Mouse (Mus musculus): ENCODE measurements around the gene Ccnb1ip1.
"Not testable (repeated sequence)": the region's sequence is repeated elsewhere in the genome, so short reads cannot be mapped to it uniquely, and the experiment has no call there.

The Ccnb1ip1 gene

GRCm38 (mm10) chr14:50807487-50808072 is at the start of gene Ccnb1ip1, which contains the start of gene Parp2:
Gene Ccnb1ip1, minus strand, starts transcription at chr14:50807732.
Gene Parp2, plus strand, starts transcription at chr14:50807841.
- DNase-seq (ENCODE audit: low read depth in 1 of 2, low spot score in 2 of 2) = peak; percentile 96 to 99

- no peak for DNase-seq (ENCODE audit: low read depth in 1 of 2, low spot score in 2 of 2)
These were observed 48.3 kb upstream of the Ccnb1ip1 start for GRCm38 (mm10) chr14:50855788-50856187.

- DNase-seq (ENCODE audit: low read depth in 1 of 2, low spot score in 2 of 2) = no peak
These were observed 29.7 kb upstream of the Ccnb1ip1 start for GRCm38 (mm10) chr14:50837236-50837635.

- DNase-seq (ENCODE audit: low read depth in 1 of 2, low spot score in 2 of 2) = no peak
These were observed 26.9 kb upstream of the Ccnb1ip1 start for GRCm38 (mm10) chr14:50834435-50834834.

GRCm38 (mm10) chr14:50833964-50834363 is 26.4 kb upstream of the Ccnb1ip1 start:
- peak; percentile 84 to 89 for DNase-seq (ENCODE audit: low read depth in 1 of 2, low spot score in 2 of 2)

- peak; percentile 13 to 16 for DNase-seq (ENCODE audit: low read depth in 1 of 2, low spot score in 2 of 2)
These were observed 22.3 kb upstream of the Ccnb1ip1 start for GRCm38 (mm10) chr14:50829878-50830277.

GRCm38 (mm10) chr14:50826579-50826978 is 19.0 kb upstream of the Ccnb1ip1 start:
- no peak for DNase-seq (ENCODE audit: low read depth in 1 of 2, low spot score in 2 of 2)

GRCm38 (mm10) chr14:50824219-50824618 is 16.7 kb upstream of the Ccnb1ip1 start:
- peak in 1 of 2 experiments; percentile 43 for DNase-seq (ENCODE audit: low read depth in 1 of 2, low spot score in 2 of 2)

GRCm38 (mm10) chr14:50823240-50823639 is 15.7 kb upstream of the Ccnb1ip1 start:
- no peak for DNase-seq (ENCODE audit: low read depth in 1 of 2, low spot score in 2 of 2)

GRCm38 (mm10) chr14:50813060-50813459 is 5.5 kb upstream of the Ccnb1ip1 start:
- no peak for DNase-seq (ENCODE audit: low read depth in 1 of 2, low spot score in 2 of 2)

- DNase-seq (ENCODE audit: low read depth in 1 of 2, low spot score in 2 of 2) = not testable (repeated sequence)
These were observed 1.1 kb downstream of the Ccnb1ip1 start for GRCm38 (mm10) chr14:50806469-50806868.

- no peak for DNase-seq (ENCODE audit: low read depth in 1 of 2, low spot score in 2 of 2)
These were observed 2.8 kb downstream of the Ccnb1ip1 start for GRCm38 (mm10) chr14:50804683-50805082.

- no peak for DNase-seq (ENCODE audit: low read depth in 1 of 2, low spot score in 2 of 2)
These were observed 4.5 kb downstream of the Ccnb1ip1 start for GRCm38 (mm10) chr14:50802843-50803562.

- DNase-seq (ENCODE audit: low read depth in 1 of 2, low spot score in 2 of 2) = no peak
These were observed 5.1 kb downstream of the Ccnb1ip1 start for GRCm38 (mm10) chr14:50802441-50802840.

GRCm38 (mm10) chr14:50799502-50800259 is 7.9 kb downstream of the Ccnb1ip1 start:
- no peak for DNase-seq (ENCODE audit: low read depth in 1 of 2, low spot score in 2 of 2)

GRCm38 (mm10) chr14:50798512-50798911 is 9.0 kb downstream of the Ccnb1ip1 start:
- DNase-seq (ENCODE audit: low read depth in 1 of 2, low spot score in 2 of 2) = no peak

- DNase-seq (ENCODE audit: low read depth in 1 of 2, low spot score in 2 of 2) = no peak
These were observed 11.1 kb downstream of the Ccnb1ip1 start for GRCm38 (mm10) chr14:50796464-50796863.

GRCm38 (mm10) chr14:50795965-50796364 is 11.6 kb downstream of the Ccnb1ip1 start:
- DNase-seq (ENCODE audit: low read depth in 1 of 2, low spot score in 2 of 2) = no peak

GRCm38 (mm10) chr14:50795261-50795935 is 12.1 kb downstream of the Ccnb1ip1 start:
- DNase-seq (ENCODE audit: low read depth in 1 of 2, low spot score in 2 of 2) = no peak

GRCm38 (mm10) chr14:50788157-50788556 is 19.4 kb downstream of the Ccnb1ip1 start:
- DNase-seq (ENCODE audit: low read depth in 1 of 2, low spot score in 2 of 2) = no peak

- DNase-seq (ENCODE audit: low read depth in 1 of 2, low spot score in 2 of 2) = peak; percentile 75 to 91
These were observed 22.3 kb downstream of the Ccnb1ip1 start, which contains the start of gene Ttc5 for GRCm38 (mm10) chr14:50785251-50785637. Gene Ttc5, minus strand, starts transcription at chr14:50785519.
